Mouse (Mus musculus): ENCODE results near the gene Inhba.

DNA sequence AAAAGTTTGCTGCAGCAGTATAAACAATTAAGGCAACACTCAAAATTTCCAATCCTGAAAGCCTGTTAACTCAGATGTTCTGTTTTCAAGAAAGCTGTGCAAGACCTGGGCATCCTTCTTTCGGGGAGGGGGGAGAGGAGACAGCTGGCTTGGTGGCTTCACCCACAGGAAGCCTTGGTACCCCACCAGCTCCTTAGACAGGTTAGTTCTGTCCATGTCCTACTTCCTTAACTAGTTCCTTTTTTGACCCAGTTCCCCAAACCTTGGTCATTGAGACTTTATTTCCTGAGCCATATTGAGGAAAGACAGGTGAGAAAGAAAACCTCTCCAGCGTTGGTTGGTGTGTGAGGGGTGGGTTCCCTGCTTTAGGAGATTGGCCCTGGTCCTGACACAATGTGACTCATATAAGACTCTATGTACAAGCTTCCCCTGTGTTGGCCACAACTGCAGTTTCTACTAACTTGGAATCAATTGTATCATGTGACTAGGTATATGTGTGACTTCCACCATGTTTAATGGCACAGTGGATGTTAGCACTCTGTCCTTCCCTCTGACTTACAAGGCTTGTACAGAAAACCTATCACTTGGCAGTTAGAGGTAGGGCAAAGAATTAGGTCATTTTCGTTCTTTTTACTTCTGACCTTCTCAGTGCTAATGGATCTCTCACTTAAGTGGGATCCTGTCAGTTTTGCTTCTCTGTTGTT lies 7.3 kb downstream of the Inhba start:
- TF ChIP-seq CTCF (IDR thresholded peaks at IDR 0.05; ENCODE audit: borderline replicate concordance, control insufficient read depth, extremely low read depth, insufficient read depth, low read length, poor library complexity) (no peak), POLR2A (IDR thresholded peaks at IDR 0.05; ENCODE audit: control insufficient read depth, extremely low read depth, insufficient read depth, low read length, poor library complexity) (no peak)

Measured in thymus, adult 2 months (tissue).